Mouse (Mus musculus) duodenum, adult 2 months (tissue): ENCODE measurements around the gene Dnajc2. TPM values are rescaled to one million over a fixed set of nuclear protein-coding genes. Genes with fewer than 3 reads are reported as not detected.

Experiments used
- polyA plus RNA-seq: library from polyadenylated mRNA; depleted of rRNA; stranded (reverse); fragments of >200 nt; gene quantifications from 2 replicates; pipeline ENCODE4 v1.2.3, GENCODE M21; 2012; ENCODE audit warnings: low replicate concordance; rRNA removed

The Dnajc2 gene
- polyA plus RNA-seq = 11.7 and 20.8 TPM in 2 replicates

DNA sequence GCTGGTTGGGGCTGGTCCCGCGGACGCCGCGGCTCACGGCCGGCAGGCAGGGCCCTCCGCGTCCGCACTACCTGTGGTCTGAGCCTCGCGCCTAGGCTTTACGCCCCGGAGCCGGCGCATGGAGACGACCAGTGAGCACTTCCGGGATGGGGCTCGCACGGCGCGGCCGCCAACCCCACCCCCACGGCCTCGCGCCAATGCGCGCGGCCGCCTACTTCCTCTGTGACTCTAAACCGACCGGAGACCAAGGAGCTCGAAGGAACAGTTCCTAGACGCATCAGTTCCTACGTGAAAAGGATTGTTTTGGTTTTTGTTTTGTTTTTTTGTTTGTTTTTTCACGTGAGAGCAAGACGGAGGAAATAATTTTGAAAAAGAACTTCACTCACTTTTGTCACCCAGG, at the start of gene Dnajc2, which contains the start of gene Psmc2:
Gene Dnajc2 (minus strand): TSS at position 199 of the 400 bp plus-strand sequence.
Gene Psmc2 (plus strand): TSS at position 231 of the 400 bp plus-strand sequence.

DNA sequence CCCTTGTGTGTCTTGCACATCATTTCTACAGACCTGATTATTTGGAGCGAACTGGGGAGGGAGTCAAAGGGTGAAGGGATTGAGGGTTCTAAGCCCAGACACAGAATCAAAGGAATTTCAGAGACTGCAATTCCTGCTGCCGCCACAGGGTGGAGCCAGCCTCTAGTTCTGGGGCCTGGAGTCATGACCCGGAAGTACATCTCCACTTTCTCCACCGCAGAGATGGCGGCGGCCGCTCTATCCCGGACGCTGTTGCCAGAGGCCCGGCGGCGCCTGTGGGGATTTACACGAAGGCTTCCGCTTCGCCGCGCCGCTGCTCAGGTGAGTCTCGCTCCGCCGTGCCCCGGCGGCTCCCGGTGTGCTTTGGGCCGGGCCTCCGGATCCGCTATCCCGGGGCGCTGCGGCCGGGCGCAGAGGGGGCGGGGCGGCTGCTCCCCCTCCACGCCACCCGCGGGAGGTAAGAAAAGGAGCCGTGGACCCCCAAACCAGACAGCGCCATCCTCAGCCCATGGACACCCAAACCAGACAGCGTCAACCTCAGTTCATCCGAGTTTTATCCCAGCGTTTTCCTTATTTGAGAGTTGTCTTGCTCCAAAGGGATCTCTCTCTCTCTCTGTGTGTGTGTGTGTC, 48.0 kb downstream of the Dnajc2 start, which contains the start of gene Pmpcb:
Gene Pmpcb (plus strand): TSS at position 186 of the 630 bp plus-strand sequence.

Other genes with a start within 250 kb of the Dnajc2 start
- gene Lrrc17, start 241.7 kb downstream of the Dnajc2 start, polyA plus RNA-seq = 0.57 and 0.62 TPM in 2 replicates
- 0.05 TPM in 1 of 2 replicates, not detected in the other for gene Fbxl13, start 139.6 kb downstream of the Dnajc2 start, polyA plus RNA-seq
- gene Armc10, start 139.4 kb downstream of the Dnajc2 start, polyA plus RNA-seq = 83.4 and 197 TPM in 2 replicates
- gene Napepld, start 83.9 kb downstream of the Dnajc2 start, polyA plus RNA-seq = 0.69 and 2.1 TPM in 2 replicates
- 9.3 and 11.6 TPM in 2 replicates for gene Pmpcb, start 48.1 kb downstream of the Dnajc2 start, polyA plus RNA-seq
- gene Psmc2, start within 50 bp of the Dnajc2 start, polyA plus RNA-seq = 5.0 and 5.6 TPM in 2 replicates
- gene Slc26a5, start 80.4 kb upstream of the Dnajc2 start, polyA plus RNA-seq = not detected in 2 replicates